Mouse (Mus musculus): ENCODE results near the gene Efcab9.

Efcab9 gene

GRCm38 (mm10) chr11:32538846-32539245 lies 7.0 kb upstream of the Efcab9 start:
- in situ Hi-C loops (cut with MboI; ENCODE audit: low sequenced_read_pairs) = no loop called here

GRCm38 (mm10) chr11:32538435-32538834 lies 6.6 kb upstream of the Efcab9 start:
- in situ Hi-C loops (cut with MboI; ENCODE audit: low sequenced_read_pairs) = no loop called here

GRCm38 (mm10) chr11:32536954-32537353 lies 5.1 kb upstream of the Efcab9 start:
- in situ Hi-C loops (cut with MboI; ENCODE audit: low sequenced_read_pairs) = no loop called here

GRCm38 (mm10) chr11:32535646-32536045 lies 3.8 kb upstream of the Efcab9 start:
- in situ Hi-C loops (cut with MboI; ENCODE audit: low sequenced_read_pairs) = no loop called here

GRCm38 (mm10) chr11:32534453-32535075 lies 2.7 kb upstream of the Efcab9 start:
- in situ Hi-C loops (cut with MboI; ENCODE audit: low sequenced_read_pairs) = no loop called here

GRCm38 (mm10) chr11:32533482-32534261 lies 1.8 kb upstream of the Efcab9 start:
- in situ Hi-C loops (cut with MboI; ENCODE audit: low sequenced_read_pairs) = no loop called here

GRCm38 (mm10) chr11:32532765-32533481 lies 1.0 kb upstream of the Efcab9 start, which contains the start of gene Stk10:
Gene Stk10 (plus strand): TSS chr11:32533305.
- in situ Hi-C loops (cut with MboI; ENCODE audit: low sequenced_read_pairs) = no loop called here

- in situ Hi-C loops (cut with MboI; ENCODE audit: low sequenced_read_pairs) = no loop called here
These were observed 1.7 kb downstream of the Efcab9 start for GRCm38 (mm10) chr11:32530151-32530550.

- in situ Hi-C loops (cut with MboI; ENCODE audit: low sequenced_read_pairs) = no loop called here
These were observed 4.9 kb downstream of the Efcab9 start for GRCm38 (mm10) chr11:32527006-32527405.

GRCm38 (mm10) chr11:32524122-32524920 lies 7.6 kb downstream of the Efcab9 start:
- in situ Hi-C loops (cut with MboI; ENCODE audit: low sequenced_read_pairs) = no loop called here

GRCm38 (mm10) chr11:32521246-32521645 lies 10.6 kb downstream of the Efcab9 start:
- in situ Hi-C loops (cut with MboI; ENCODE audit: low sequenced_read_pairs) = no loop called here

- in situ Hi-C loops (cut with MboI; ENCODE audit: low sequenced_read_pairs) = no loop called here
These were observed 12.5 kb downstream of the Efcab9 start for GRCm38 (mm10) chr11:32519354-32519753.

GRCm38 (mm10) chr11:32518770-32519169 lies 13.1 kb downstream of the Efcab9 start:
- in situ Hi-C loops (cut with MboI; ENCODE audit: low sequenced_read_pairs) = no loop called here

GRCm38 (mm10) chr11:32516916-32517712 lies 14.8 kb downstream of the Efcab9 start:
- in situ Hi-C loops (cut with MboI; ENCODE audit: low sequenced_read_pairs) = no loop called here

GRCm38 (mm10) chr11:32516091-32516490 lies 15.8 kb downstream of the Efcab9 start:
- in situ Hi-C loops (cut with MboI; ENCODE audit: low sequenced_read_pairs) = no loop called here

GRCm38 (mm10) chr11:32514853-32515252 lies 17.0 kb downstream of the Efcab9 start:
- in situ Hi-C loops (cut with MboI; ENCODE audit: low sequenced_read_pairs) = loop anchor here (5.0 kb wide), 1 partner anchor 77 kb away; no protein-coding TSS in a partner anchor

- in situ Hi-C loops (cut with MboI; ENCODE audit: low sequenced_read_pairs) = loop anchor here (5.0 kb wide), 1 partner anchor 81 kb away; no protein-coding TSS in a partner anchor
These were observed 21.0 kb downstream of the Efcab9 start for GRCm38 (mm10) chr11:32510930-32511329.

- in situ Hi-C loops (cut with MboI; ENCODE audit: low sequenced_read_pairs) = no loop called here
These were observed 26.7 kb downstream of the Efcab9 start for GRCm38 (mm10) chr11:32505091-32505739.

GRCm38 (mm10) chr11:32503711-32504110 lies 28.2 kb downstream of the Efcab9 start:
- in situ Hi-C loops (cut with MboI; ENCODE audit: low sequenced_read_pairs) = no loop called here
